ENCODE assay signal across 8 mouse cellular contexts in genomic region chr4:155361303-155361791, GRCm38 (mm10). TPM values are rescaled to one million over a fixed set of nuclear protein-coding genes. Genes with fewer than 3 reads are reported as not detected.
DNase-seq lines count a peak whose midpoint lies in the region; ATAC-seq and TF ChIP-seq lines count a peak whose summit lies in the region.

Gene Prkcz, minus strand, starts transcription at chr4:155361361.

- WGBS in forebrain, postnatal 0 days = 1% methylated on average over 51 of the region's 51 CpGs
- WGBS in hindbrain, embryonic 11.5 days = under 1% methylated on average over 51 of the region's 51 CpGs
- WGBS in lung, embryonic 15.5 days = under 1% methylated on average over 43 of the region's 51 CpGs

- DNase-seq in CD4-positive, CD25-positive, alpha-beta regulatory T cell, adult 2 months (ENCODE audit: low read depth, low spot score) = peak; percentile 93
- peak; percentile 37 for DNase-seq in forebrain, postnatal 0 days
- peak; percentile 76 for DNase-seq in hindbrain, embryonic 11.5 days (ENCODE audit: low spot score)
- DNase-seq in layer of hippocampus, adult 9-11 months = peak; percentile 73
- peak; percentile 85 for DNase-seq in ovary, postnatal 36 days (ENCODE audit: low spot score)
- DNase-seq in thymus, postnatal 10 days (ENCODE audit: low spot score in 2 of 2) = peak; percentile 86 to 88

- no peak within 1 kb of the TSS for H3K27ac ChIP-seq in brown adipose tissue, adult 24 weeks (replicated peaks; ENCODE audit: low read depth, low read length)
- H3K27ac ChIP-seq in forebrain, postnatal 0 days (ENCODE audit: low read depth, low read length) = no peak within 1 kb of the TSS
- H3K27ac ChIP-seq in hindbrain, embryonic 11.5 days (ENCODE audit: low read depth, low read length) = no peak within 1 kb of the TSS
- peak within 1 kb of the TSS; percentile 89 for H3K27ac ChIP-seq in lung, embryonic 15.5 days

- H3K9ac ChIP-seq in forebrain, postnatal 0 days = no peak within 1 kb of the TSS
- H3K9ac ChIP-seq in hindbrain, embryonic 11.5 days (ENCODE audit: low read depth, low read length) = 0 out of 2 replicates have a peak within 1 kb of the TSS, but pooled peaks have one; percentile 11
- H3K9ac ChIP-seq in lung, embryonic 15.5 days = peak within 1 kb of the TSS; percentile 29

- no peaks in the 10 kb centered on the region for H3K4me1 ChIP-seq in brown adipose tissue, adult 24 weeks (ENCODE audit: control insufficient read depth, insufficient read depth, insufficient read length, low read length)
- H3K4me1 ChIP-seq in forebrain, postnatal 0 days (ENCODE audit: insufficient read depth) = no peaks in the 10 kb centered on the region
- H3K4me1 ChIP-seq in hindbrain, embryonic 11.5 days (replicated peaks; ENCODE audit: control insufficient read depth, insufficient read depth, low read length) = 0 out of 2 replicates have a peak, but pooled peaks cover 4% of the 10 kb centered on the region
- no peaks in the 10 kb centered on the region for H3K4me1 ChIP-seq in lung, embryonic 15.5 days

- ATAC-seq in forebrain, postnatal 0 days = peak; percentile 84
- peak; percentile 81 for ATAC-seq in hindbrain, embryonic 11.5 days (ENCODE audit: low FRiP score)
- peak; percentile 93 for ATAC-seq in lung, embryonic 15.5 days (ENCODE audit: borderline replicate concordance, extremely low read depth, low FRiP score, low TSS enrichment)

- H3K9me3 ChIP-seq in forebrain, postnatal 0 days (ENCODE audit: low read length) = no peaks in the 10 kb centered on the region
- no peaks in the 10 kb centered on the region for H3K9me3 ChIP-seq in hindbrain, embryonic 11.5 days (ENCODE audit: control insufficient read depth, low read length)
- H3K9me3 ChIP-seq in lung, embryonic 15.5 days = no peaks in the 10 kb centered on the region

- TF ChIP-seq CTCF in forebrain, postnatal 0 days (IDR thresholded peaks at IDR 0.05; ENCODE audit: low read depth) = no peak

- H3K36me3 ChIP-seq in forebrain, postnatal 0 days (ENCODE audit: insufficient read depth) = no peaks in the 10 kb centered on the region
- no peaks in the 10 kb centered on the region for H3K36me3 ChIP-seq in hindbrain, embryonic 11.5 days (ENCODE audit: control insufficient read depth, insufficient read depth, low read length)
- no peaks in the 10 kb centered on the region for H3K36me3 ChIP-seq in lung, embryonic 15.5 days

- peak within 1 kb of the TSS; percentile 51 for H3K4me3 ChIP-seq in brown adipose tissue, adult 24 weeks (ENCODE audit: insufficient read depth, low read depth, low read length)
- H3K4me3 ChIP-seq in forebrain, postnatal 0 days (ENCODE audit: low read depth, low read length) = peak within 1 kb of the TSS; percentile 35
- peak within 1 kb of the TSS; percentile 38 for H3K4me3 ChIP-seq in hindbrain, embryonic 11.5 days (ENCODE audit: low read depth, low read length)
- peak within 1 kb of the TSS; percentile 47 for H3K4me3 ChIP-seq in lung, embryonic 15.5 days

- H3K4me2 ChIP-seq in forebrain, postnatal 0 days (ENCODE audit: low read depth) = peak within 1 kb of the TSS; percentile 54
- peak within 1 kb of the TSS; percentile 57 for H3K4me2 ChIP-seq in hindbrain, embryonic 11.5 days (replicated peaks; ENCODE audit: low read depth, low read length)
- peak within 1 kb of the TSS; percentile 53 for H3K4me2 ChIP-seq in lung, embryonic 15.5 days

- peaks cover 46% of the 10 kb centered on the region for H3K27me3 ChIP-seq in forebrain, postnatal 0 days (ENCODE audit: insufficient read depth, low read length)
- peaks cover 44% of the 10 kb centered on the region for H3K27me3 ChIP-seq in hindbrain, embryonic 11.5 days (ENCODE audit: control insufficient read depth, insufficient read depth, low read length)
- H3K27me3 ChIP-seq in lung, embryonic 15.5 days = peaks cover 59% of the 10 kb centered on the region

RNA-seq across cellular contexts. Expression of gene Prkcz, which starts in this region (rescaled TPM):
- not detected in 2 replicates for polyA plus RNA-seq in brown adipose tissue, adult 24 weeks (2012; ENCODE audit: insufficient read depth, insufficient read length, missing spikeins)
- total RNA-seq in forebrain, postnatal 0 days (2014; rRNA removed) = 92.5 and 108 TPM in 2 replicates
- 98.9 and 103 TPM in 2 replicates for polyA plus RNA-seq in forebrain, postnatal 0 days (2015; fragmentation: Nextera tagmentation; extraction: Ambion mirVana)
- 18.3 and 19.6 TPM in 2 replicates for polyA plus RNA-seq in hindbrain, embryonic 11.5 days (2014; fragmentation: Nextera tagmentation; extraction: Ambion mirVana)
- polyA plus RNA-seq in lung, embryonic 15.5 days (2015; fragmentation: Nextera tagmentation; extraction: Ambion mirVana) = 15.8 and 16.8 TPM in 2 replicates

Comparison
In these comparisons a context has a peak if more than half of its experiments do, and no peak if none do; other contexts are left out.
1. DNase-seq: peak in every context shown above with its lines; median percentile 93 in CD4-positive, CD25-positive, alpha-beta regulatory T cell, adult 2 months; 87 in thymus, postnatal 10 days; 85 in ovary, postnatal 36 days; 76 in hindbrain, embryonic 11.5 days; 73 in layer of hippocampus, adult 9-11 months; 37 in forebrain, postnatal 0 days.